Mouse (Mus musculus) spleen, adult 2 months (tissue): ENCODE measurements around the gene Hcrtr2.

Experiments
- CTCF ChIP-seq: fragments of 200-500 bp; IDR thresholded peaks from 2 replicates; pipeline ENCODE4 v1.5.1; 2011; ENCODE audit warnings: mild to moderate bottlenecking, inconsistent platforms; ENCODE audit not compliant: insufficient read depth, insufficient read length, insufficient replicate concordance; ENCODE audit errors: extremely low read depth
- POLR2A ChIP-seq: fragments of 200-500 bp; IDR thresholded peaks from 2 replicates; pipeline ENCODE4 v1.6.1; 2011; ENCODE audit warnings: low read depth, low read length, inconsistent platforms

GRCm38 (mm10) chr9:76321589-76321988, 2.1 kb downstream of the Hcrtr2 start:
- TF ChIP-seq POLR2A: no peak
- no peak for TF ChIP-seq CTCF
